Mouse (Mus musculus) liver, adult 2 months (tissue): ENCODE results near the gene Gm10024.

Experiments used
- CTCF ChIP-seq: fragments of 200-500 bp; IDR thresholded peaks from 2 replicates; pipeline ENCODE4 v1.5.1; 2011; ENCODE audit warnings: low read depth, low read length, control low read depth
- POLR2A ChIP-seq: fragments of 200-500 bp; IDR thresholded peaks from 2 replicates; pipeline ENCODE4 v1.6.1; 2011; ENCODE audit warnings: low read length, control low read depth; ENCODE audit not compliant: insufficient read depth; ENCODE audit errors: extremely low read depth

DNA sequence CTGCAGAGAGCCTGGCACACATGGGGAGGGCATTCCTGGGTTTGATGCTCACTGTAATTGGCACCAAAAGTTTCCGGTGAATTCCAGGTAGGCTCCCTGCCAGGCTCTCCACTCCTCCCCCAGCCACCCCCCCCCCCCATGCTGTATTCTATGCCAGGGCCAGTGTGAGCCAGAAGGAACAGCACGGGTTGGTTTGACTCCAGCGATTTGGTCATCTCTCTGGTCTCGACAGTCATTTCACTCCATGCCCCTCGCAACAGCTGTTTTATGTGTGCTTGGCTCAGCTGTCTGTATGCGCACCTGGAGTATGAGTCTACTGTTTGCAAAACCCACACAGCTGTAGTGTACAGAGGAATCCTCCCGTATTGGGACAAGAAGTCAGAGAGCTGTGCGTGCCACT is 44.9 kb upstream of the Gm10024 start:
- TF ChIP-seq CTCF (no peak), POLR2A (no peak)
